Mouse (Mus musculus) forelimb bud, embryonic 11.5 days (tissue): ENCODE measurements at regions not wholly inside any gene's neighbourhood (a gene's known extent, or its start where the extent isn't known, plus 50 kb on each side); places are given as distances from the start of the nearest gene placed in this dataset.

Source experiments
- DNase-seq: peaks from one replicate; pipeline ENCODE4 v3.0.0-alpha.2; 2012; ENCODE audit warnings: low read depth, low spot score

DNA sequence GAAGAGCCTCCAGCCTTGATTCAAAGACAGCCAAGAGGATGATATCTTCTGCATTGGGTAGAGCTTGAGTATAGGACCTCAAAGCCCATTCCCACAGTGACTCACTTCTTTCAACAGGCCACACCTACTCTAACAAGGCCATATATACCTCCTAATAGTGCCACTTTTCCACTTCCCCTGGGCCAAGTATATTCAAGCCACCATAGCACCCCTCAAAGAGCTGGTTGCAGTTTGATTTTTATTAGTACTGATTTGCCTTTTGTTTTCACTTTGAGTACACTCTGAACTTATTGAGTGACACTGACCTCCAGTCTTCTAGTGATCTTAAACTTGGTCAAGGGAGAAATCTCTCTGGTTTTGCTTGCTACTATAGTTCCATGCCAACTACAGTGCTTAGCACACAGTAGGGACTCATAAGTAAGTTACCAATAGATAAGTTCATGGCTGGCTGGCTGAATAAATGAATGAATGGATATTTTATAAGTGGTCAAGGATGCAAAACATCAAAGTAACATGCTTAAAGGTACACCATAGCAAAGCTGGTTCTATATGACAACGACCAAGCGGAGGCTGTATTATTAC is 64.5 kb upstream of the Lmo2 start:
- no peak for DNase-seq

GRCm38 (mm10) chr2:103893805-103894204 is 64.0 kb upstream of the Lmo2 start:
- no peak for DNase-seq

DNA sequence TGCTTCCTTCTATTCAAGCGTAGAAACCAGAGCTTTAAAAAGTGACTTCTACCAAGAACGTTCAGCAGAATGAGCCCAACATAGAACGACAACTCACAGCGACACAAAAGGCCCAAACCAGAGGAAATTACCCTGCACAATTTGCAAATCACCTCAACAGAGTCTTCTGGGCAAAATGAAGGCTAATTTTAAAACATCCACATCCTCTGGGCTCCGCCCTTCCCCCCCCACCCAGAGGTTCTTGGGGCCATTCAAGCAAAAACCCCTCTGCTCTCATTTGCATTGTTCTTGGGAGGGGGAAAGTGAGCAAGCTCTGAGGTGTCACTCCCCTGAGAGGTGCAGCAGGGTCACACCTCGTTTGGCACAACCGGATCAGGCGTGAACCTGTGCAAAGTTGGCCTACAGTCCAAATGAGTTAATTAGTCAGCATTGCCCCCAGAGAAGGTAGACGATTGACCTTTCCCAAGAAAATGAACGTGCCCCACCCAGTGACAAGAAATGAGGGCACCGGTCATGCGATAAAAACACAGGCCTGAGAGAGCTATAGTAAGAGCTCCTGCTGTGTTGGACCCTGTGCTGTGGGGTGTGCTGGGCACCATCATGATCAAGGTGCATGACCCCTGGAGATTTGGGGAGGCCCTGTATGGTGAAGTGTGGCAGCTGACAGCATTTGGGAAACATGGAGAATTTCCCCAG is 62.7 kb upstream of the Lmo2 start:
- no peak for DNase-seq

GRCm38 (mm10) chr2:103896160-103896559 is 61.6 kb upstream of the Lmo2 start:
- no peak for DNase-seq

DNA sequence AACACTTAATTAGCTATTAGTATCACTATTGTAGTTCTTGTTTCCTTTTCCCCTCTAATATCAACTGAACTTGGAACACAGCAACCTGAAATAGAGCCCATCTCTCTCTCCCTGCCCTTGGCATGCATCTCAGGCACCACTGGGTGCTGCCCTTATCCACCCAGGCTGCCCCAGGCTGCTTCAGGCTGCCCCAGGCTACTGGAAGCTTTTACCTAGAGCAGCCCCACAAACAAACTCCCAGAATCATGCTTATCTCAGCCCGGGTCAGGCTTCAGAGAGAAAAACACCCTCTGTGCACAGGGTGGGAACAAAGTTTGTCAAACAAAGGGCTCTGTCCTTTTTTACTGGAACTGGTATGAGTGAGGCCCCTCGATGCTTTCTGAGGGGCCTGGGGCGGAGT is 61.0 kb upstream of the Lmo2 start:
- no peak for DNase-seq

GRCm38 (mm10) chr2:103899713-103900112 is 58.1 kb upstream of the Lmo2 start:
- no peak for DNase-seq

- no peak for DNase-seq
Observed at GRCm38 (mm10) chr2:103900384-103900783, 57.4 kb upstream of the Lmo2 start.

DNA sequence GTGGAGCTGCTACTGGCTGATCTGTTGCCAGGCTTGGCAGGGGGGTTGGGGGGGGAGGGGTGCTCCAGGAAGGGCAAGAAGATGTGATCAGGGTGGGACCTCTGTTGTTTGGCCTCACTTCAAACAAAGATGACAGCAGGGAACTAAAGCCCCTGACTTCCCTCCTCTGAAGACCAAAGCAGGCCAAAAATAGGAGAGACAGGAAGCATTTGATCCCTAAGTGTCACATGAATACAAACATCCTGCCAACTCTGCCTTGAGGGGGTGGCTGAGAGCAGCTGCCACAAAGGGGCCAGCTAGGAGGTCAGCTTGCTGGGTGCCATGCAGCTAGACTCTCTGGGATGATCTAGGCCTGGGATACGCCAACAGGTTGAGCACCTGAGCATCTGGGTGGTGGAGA is 56.3 kb upstream of the Lmo2 start:
- DNase-seq = no peak

GRCm38 (mm10) chr2:103902777-103903176 is 55.0 kb upstream of the Lmo2 start:
- no peak for DNase-seq

- no peak for DNase-seq
Observed at GRCm38 (mm10) chr2:103905681-103906080, 52.1 kb upstream of the Lmo2 start.

GRCm38 (mm10) chr2:103906581-103907184 is 51.1 kb upstream of the Lmo2 start:
- no peak for DNase-seq
